Mouse (Mus musculus) cerebral cortex, adult 2 months (tissue): ENCODE measurements around the gene Gpsm1.

Experiments used
- WGBS: fragments of 180-500 bp; shearing (Covaris S2); methylation state at CpG from one replicate; pipeline ENCODE4 v1.1.7; 2018; 5-methylcytosine and 5-hydroxymethylcytosine counted together

Gene Gpsm1

DNA sequence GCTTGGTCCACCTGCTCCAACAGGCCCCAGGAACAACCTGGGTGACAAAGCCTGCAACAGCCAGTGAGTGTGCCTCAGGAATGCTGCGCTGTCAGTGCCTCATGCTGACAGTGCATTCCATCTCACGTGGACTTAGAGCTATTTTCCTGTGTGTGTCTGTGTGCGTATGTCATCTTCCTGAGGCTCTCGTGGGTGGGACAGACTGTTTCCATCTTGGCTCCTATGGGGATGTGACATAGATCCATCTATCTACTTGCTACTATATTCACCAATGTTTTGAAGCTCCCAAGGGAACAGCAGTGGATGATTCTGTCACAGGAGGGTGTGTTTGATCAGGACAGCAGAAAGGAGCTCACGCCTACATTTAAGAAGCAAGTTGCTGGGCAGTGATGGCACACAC, 3.4 kb upstream of the Gpsm1 start:
- 53% methylated on average over 5 of the region's 5 CpGs for WGBS

DNA sequence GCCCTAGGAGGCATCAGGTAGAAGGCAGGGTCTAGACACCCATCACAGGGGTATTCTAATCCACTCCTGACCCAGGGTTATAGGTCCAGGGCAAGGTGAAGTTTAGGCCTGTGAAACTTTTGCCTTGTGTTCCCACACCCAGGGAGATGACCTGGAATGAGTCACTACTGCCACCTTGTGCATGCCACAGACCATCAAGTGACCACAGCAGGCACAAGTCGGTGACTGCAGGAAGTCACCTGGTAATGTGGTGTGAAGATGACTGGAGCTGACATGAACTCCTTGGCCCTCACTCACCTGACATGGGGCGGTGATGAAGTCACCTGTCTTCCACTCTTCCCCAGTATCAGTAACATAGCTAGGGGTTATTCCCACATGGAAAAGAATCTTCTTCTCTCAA, 2.5 kb upstream of the Gpsm1 start:
- 72% methylated on average over 2 of the region's 2 CpGs for WGBS

DNA sequence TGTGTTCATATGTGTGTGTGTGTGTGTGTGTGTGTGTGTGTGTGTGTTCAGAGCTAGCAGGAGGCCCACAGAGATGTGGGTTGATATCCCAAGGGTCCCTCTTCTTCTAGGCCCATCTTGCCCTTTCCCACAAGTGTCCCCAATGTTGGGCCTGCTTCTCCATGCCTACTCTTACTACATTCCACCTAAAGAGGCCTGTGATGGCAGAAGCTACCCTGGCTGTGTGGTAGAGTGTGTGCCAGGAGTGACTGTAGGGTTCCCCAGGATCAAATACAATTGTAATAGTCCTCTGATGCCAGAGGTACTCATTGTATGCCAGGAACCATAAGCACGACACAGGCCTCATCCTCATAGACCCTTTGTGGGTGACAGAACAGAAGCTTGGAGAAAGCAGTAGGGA, 1.9 kb upstream of the Gpsm1 start:
- 95% methylated on average over 1 of the region's 1 CpGs for WGBS

DNA sequence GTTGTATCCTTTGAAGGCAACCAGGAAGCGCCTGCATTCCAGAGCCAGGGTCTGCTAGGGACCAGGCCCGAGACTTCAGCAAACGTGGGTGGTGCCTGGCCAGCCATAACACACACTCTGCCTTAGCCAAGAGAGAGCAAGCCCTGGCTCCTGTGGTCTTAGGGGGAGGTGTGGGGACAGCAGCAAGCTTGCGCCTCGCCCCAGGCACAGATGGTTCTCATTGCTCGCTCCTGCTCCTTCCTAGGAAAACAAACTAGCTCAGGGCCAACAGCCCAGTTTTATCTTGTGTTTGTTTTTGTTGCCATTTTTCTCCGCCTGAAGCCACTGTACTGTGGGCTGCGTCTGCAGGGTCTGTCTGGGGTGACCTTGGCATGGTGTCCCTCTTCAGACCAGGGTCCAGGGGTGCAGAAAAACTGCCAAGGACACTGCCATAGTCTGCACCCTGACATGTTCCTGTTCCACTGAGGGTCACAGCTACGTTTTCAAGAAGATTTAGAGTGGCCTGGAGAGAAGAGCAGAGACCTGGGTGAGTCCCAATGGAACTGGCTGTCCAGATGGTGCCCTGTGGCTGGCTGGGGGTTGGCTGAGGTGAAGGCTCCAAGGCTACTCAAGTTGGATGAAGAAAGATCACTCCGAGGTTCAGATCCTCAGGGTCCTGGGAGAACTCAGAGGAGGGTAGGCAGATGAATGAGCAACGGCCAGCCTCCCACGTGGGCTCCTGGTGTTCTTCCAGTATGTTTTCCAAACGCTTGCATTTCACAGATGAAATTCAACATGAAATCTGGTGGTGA, 839 bp upstream of the Gpsm1 start:
- 56% methylated on average over 13 of the region's 13 CpGs for WGBS

DNA sequence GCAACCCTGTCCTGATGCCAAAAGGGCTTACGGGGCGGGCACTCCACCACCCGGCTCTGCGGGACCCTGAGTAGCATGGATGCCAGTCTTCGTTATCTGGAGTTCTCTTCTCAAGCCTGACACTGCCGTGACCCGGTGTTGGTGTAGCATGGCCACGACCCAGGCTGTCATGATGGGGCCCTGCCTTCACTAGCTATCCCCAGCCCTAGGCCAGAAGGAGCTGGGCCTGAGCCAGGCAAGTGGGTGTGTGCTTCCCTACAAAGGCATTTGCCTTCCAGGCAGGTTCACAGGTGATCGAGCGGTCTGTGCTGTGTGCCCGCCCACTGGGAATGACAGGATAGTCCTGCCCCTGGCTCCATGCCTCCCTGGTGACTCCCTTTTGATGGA, 603 bp downstream of the Gpsm1 start:
- 3% methylated on average over 11 of the region's 11 CpGs for WGBS

DNA sequence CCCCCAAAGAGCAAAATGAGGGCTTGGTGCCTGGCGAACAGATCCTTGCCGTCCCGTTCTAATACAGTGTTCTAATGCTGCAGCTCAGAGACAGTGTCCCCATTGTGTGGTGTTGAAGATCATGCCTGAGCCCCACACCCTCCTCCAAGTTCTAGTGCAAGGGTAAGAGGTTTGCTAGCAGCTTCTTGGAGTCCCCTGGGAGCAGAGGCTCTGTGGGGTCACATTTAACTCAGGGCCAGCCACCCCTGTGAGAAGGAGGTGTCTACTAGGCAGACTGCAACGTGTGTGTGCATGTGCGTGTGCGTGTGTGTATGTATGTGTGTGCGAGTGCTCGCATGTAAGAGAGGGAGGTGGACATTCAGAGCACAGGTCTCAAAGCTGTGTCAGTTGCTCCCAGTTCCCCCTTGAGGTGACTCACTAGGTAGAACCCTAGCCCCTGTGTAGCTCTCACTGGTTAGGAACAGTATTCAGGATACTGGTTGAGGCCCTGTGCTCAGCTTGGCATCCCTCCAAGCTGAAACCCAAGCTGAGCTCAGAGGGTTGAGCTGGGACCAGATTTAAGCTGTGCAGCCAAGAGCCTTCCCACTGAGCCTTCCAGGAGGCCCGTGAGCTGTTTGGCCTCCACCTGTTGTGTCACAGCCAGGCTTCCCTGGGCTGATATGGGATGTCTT, 1.4 kb downstream of the Gpsm1 start:
- WGBS, result 36% methylated on average over 9 of the region's 9 CpGs

DNA sequence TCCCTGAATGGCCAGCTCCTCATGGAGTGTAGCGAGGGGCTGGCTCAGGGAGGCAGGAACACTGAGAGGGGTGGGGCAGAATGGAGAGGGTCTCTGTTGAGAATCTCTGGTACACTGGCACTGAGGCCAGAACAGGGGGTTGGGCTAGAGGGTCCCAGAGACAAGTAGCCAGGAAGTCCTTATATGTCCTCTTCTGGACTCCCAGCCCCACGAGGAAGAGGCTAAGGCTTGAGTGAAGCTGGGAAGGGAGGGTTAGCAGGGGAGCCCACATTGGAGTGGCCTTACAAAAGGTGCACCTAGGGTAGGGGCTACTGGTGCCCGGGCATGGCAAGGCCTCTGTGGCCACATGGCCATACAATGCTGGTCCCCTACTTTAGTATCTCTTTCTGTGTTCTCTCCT, 2.1 kb downstream of the Gpsm1 start:
- 75% methylated on average over 3 of the region's 3 CpGs for WGBS

DNA sequence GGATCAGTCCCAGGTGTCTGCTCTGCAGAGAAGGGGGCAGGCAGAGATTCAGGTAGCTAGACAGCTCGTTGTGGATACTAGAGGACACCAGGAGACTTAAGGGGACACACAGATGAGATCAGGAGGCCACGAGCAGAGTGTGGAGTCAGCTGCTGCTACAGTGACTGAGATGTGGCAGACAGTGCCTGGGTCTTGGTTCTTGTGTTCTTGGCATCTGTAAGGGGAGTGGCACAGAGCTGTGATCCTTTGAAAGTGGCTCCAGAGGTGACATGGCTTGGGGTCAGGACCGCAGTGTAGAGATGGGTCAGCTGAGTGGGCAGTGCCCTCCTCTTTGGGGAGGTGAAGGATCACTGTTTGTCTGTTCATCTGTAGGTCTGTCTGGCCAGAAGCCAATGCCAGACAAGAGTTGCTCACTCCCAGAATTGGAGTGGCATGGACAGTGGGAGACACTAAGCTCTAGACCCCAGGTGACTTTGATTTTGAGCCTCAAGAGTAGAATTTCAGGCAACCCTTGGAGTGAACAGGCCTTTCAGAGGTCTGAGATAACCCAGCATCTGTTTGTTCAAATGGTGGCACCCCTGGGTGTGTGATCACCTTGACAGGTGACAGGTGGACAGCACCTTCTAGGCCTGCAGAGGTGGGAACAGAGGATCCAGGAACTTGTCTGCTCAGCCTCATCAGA, 2.8 kb downstream of the Gpsm1 start:
- 94% methylated on average over 3 of the region's 3 CpGs for WGBS

DNA sequence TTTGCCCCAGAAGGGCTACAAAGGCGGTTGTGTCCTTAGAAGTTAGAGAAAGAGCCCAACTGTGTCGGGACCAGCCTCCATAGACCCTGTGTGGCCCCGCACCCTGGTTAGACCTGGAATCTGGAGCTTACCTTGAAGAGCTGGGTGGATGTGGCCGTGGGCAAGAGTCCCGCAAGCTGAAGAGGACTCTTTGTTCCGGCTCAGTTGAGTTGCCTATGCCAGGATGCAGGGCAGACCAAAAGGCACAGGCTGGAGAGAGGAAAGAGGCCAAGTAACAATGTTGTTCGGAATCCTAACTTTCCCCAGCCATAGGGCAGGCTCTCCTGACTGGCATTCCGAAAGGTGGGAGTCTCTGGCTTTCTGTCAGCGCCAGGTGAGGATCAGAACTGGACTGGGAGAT, 3.8 kb downstream of the Gpsm1 start:
- 69% methylated on average over 9 of the region's 9 CpGs for whole genome bisulfite sequencing

DNA sequence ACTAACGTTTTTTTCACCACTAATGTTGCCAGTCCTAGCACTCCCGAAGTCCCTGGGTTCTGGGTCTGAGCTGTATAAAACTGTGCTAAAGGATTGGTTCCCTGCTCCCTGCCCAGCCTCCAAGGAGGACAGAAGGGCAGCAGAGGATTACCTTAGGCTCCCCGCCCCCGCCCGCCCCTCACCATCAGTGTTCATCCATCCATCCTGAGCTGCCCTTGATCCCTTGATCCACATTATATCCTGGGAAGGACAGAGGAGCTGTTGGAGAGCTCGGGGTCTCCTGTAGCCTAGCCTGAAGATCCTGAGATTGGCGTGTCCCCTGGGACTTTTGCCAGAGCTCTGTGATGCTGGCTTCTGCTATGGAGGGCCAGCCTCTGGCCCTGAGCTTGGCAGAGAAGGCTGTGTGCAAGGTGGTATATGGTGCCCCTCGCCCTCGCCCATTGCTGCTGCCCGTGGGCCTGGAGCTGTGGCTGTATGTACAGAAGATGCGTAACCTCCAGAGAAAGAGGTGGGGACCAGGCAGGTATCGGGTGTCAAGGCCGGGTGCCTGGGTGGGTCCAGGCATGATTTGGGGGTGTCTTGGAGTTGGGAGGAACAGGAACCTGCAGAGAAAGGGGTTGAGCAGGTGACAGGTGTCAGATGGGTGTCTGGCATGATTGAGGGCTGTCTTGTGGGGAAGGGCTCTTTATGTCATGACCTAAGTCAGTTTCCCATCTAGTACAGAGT, 4.4 kb downstream of the Gpsm1 start:
- 90% methylated on average over 13 of the region's 13 CpGs for WGBS

DNA sequence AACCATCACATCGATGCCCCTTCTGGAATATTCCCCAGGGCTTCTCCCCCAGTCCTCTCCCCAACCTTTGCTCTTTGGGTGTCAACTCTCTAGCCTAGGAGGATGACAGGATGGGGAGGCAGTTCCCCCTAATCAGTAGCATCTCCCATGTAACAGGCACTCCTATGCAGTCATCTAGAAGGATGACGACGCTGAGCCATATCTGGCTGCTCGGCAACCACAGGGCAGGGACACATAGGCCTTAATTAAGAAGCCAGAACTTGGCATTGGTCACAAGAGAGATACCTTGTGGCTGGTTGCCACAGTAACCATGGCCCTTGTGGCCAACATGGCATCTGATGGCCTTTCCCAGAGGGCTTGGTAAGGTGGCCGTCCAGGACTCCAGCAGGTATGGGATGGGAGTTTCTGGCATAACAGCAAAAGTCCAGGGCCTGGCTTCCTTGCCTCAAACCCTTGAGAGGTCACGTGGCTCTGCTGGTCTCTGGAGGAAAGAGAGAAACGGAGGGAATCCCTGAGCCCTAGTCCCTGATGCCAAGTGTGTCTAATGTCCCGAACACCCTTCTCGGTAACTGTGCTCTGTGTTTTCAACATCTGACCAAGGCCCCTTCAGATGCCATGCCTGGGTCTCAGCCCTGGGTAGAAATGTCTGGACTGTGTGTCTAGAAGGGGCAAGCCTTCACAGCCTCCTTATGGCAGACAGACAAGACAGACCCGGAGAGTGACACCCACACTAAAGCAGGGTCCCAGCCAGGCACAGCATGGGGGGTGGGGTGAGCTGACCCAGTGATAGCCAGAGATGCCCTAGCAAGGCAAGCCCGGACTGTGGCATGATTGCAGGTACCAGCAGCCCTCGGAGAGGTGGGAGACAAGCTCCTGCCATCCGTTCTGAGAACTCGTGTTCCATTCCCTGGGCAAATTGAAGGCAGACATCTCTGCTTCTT, 5.2 kb downstream of the Gpsm1 start:
- WGBS, result 81% methylated on average over 14 of the region's 14 CpGs

DNA sequence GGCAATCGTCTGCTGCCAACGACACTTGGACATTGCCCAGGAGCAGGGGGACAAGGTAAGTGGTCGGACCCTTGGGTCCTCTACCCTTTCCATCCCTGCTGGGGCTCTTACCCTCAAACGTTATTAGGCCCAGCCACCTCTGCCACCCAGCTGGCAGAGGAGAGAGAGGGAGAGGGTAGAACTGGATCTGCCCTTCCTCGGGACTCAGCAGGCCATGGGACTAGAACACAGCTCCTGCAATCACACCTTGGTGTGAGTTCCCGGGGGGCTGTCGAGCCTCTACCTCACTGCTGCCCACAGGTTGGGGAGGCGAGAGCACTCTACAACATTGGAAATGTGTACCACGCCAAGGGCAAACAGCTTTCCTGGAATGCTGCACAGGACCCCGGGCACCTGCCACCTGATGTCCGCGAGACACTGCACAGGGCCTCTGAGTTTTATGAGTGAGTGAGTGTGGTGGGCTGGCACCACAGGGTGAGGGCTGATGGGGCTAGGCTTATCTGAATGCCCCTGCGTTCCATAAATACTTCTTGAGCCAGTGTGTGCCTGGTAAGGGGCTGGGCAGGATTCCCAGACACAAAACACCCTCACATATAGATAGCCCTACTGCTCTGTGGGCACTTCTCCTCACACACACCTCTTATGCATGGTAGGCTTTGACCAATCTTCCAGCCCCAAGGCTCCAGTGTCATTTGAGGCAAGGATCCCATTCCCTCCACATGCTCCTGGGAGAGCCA, 8.4 kb downstream of the Gpsm1 start:
- 92% methylated on average over 13 of the region's 13 CpGs for WGBS

DNA sequence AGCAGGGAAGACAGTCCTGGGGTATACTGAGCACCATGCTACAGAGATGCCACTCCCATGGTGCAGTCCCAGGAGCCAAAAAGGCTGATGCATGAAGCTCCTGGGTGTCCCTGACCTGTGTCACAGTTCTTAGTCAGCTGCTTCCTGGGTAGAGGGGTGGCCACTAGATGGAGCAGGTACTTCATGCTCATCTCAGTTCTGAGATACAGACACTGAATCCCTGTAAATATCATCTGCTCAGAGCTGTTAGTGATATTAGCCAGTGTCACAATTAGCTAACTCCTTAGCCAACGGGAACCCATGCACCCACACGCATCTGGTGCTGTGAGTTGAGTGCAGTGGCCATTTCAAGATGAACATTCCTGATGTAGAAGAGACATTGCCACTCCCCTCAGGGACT, 9.6 kb downstream of the Gpsm1 start:
- 57% methylated on average over 2 of the region's 2 CpGs for WGBS

DNA sequence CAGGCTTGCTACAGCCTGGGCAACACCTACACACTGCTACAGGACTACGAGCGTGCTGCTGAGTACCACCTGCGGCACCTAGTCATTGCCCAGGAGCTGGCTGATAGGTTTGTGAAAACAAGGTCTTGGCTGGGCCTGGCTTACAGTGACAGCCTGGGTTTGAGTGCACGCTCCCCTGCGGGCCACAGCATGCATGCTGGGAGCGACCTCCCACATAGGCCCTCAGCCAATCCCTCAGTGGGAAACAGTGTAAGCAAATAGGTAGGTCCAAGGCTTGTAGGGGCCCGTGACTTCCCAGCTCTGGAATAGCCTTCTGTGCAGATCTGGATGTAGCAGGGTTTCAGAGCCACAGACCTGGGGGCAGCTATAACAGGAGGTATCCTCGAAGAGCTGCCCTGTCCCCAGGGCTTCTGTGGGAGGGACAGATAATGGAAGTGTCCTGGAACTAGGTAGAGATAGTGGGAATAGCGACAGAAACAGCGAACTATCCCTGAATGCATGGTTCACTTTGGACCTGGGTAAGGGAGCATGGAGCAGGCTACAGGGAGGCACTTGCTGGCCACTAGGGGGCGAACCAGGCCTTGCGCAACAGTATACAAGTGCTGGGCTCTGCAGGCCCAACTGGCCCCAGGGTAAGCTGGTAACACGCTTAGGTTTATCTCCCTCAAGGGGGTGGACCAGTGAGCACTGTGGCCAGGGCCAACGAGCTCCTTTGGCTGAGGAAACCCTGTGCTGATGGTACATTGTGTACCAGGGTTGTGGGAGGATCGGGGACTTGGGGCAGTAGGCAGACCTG, 10.3 kb downstream of the Gpsm1 start:
- WGBS, result 59% methylated on average over 15 of the region's 15 CpGs

DNA sequence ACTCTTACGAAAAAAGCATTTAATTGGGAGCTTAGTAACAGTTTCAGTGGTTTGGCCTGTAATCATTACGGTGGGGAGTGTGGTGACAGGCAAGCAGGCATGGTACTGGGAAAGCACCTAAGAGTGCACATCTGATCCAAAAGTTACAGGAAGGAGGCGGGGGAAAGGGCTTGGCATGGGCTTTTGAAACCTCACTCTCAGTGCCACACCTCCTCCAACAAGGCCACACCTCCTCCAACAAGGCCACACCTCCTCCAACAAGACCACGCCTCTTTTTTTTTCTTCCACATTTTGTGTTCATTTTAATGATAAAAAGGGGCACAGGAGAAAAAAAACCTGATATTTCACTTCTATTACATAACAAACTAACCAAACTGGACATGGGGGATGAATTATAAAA, 12.5 kb downstream of the Gpsm1 start:
- WGBS, result 87% methylated on average over 4 of the region's 4 CpGs

DNA sequence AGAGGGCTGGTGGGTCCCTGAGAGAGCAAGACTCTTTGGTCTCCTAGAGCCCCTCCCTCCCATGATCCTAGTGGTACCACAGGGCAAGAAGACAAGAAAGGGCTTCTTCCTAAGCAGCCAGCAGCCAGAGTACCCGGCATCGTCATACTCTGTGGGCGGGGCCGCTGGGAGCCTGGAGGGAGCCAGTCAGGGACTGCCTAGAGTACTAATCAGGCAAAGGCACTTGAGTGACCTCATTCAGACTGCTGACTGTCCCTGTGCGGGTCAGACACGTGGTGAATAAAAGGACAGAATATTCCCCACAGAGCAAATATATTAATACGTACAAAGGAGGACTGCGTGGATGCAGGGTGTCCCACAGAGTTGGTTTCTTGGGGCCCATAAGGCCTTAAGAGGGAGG, 14.1 kb downstream of the Gpsm1 start:
- WGBS, result 53% methylated on average over 8 of the region's 8 CpGs

DNA sequence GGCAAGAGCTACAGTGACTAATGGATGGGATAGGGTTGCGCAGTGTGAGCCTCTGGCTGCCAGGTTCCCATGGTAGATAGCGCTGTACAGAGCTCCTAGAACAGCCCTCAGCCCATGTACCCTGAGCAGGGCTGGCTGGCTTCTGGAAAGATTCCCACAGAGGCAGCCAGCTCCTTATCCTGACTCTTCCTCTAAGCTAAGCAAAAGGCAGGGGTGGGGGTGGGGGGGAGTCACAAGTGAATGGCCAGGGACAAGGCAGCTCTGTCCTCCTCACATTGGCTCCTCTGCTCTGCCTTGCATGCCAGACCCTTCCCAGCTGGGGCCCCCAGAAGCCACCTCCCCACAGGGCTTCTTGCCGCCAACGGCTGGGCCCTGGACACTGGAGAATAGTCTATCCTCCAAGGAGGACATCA, 14.7 kb downstream of the Gpsm1 start:
- WGBS, result 73% methylated on average over 4 of the region's 4 CpGs

DNA sequence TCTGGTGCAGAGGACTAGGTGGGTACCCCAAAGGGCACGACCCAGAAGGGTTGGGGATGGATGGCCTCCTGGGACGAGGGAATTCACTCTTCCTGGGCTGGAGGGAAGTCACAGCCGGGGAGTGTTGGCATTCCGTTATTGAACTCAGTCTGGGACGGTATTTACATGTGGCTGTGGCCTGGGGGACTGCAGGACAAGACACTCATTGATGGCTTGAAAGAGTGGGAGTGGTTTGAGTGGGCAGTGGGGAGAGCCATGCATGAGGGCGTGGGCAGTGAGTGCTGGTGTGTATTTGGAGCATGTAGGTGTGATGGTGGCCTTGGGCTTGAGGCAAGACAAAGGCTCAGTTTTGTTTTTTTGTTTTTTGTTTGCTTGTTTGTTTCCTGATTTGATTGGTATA, 15.4 kb downstream of the Gpsm1 start:
- 60% methylated on average over 6 of the region's 6 CpGs for WGBS

DNA sequence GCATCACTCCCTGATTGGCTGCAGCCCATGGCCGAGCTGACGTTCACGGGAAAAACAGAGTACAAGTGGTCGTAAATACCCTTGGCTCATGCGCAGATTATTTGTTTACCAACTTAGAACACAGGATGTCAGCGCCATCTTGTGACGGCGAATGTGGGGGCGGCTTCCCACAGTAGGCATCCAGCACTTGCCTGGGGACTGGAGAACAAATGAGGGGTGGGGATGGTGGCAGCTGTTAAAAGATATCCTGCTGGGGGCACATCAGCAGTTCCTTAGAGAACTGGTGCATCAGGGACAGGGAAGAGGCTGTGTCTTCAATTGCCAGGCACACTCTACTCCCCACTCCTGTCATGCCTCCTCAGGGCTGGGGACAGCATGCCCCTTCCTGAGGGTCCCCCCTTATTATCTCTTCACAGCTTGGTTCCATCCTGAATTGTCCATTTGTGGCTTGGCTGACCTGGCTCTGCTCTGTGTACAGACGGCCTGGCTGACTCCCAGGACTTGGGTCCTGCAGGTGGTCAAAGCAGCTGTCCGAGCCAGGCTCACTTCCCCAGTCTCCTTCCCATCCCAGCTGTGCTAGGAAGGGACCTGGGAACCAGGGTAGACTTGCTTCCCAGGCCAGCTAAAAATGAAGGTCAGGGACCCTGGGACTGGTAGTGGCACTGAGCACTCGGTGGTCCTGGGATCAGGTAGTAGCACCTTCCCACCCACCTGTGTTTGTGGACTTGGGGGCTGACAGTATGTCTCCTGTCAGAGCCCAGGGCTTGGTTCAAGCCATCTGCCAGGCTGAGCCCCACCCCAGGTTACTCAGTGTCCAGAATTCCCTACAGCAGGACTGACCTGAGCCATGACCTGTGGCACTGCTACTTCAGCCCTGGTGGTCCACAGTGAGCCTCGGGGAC, 23.2 kb downstream of the Gpsm1 start:
- WGBS, result 59% methylated on average over 9 of the region's 13 CpGs
